Mouse (Mus musculus): Measurements from ENCODE around the gene Afg1l.

Gene Afg1l

DNA sequence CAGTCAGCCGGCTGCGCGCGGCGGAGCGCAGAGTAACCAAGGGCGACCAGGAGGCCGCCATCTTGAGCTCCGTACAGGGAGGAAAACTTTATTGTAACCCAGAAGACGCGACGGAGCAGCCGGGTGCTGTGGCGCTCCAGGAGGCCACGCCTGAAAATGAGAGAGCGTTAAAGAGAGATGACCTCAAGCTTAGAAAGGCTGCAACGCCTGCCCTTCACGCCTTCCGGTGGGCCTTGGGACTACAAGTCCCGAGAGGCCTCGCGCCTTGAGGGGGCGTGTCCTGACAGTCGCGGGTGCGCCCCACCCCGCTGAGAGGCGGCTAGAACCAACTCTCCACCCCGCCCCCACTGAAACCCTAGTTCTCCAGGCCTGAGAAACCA, at the start of gene Afg1l:
Afg1l (minus strand) TSS at position 225 of the 380 bp plus-strand sequence.
- DNase-seq (ENCODE audit: low spot score), result peak; percentile 96

GRCm38 (mm10) chr10:42525682-42526081, 47.3 kb upstream of the Afg1l start:
- no peak for DNase-seq (ENCODE audit: low spot score)

DNA sequence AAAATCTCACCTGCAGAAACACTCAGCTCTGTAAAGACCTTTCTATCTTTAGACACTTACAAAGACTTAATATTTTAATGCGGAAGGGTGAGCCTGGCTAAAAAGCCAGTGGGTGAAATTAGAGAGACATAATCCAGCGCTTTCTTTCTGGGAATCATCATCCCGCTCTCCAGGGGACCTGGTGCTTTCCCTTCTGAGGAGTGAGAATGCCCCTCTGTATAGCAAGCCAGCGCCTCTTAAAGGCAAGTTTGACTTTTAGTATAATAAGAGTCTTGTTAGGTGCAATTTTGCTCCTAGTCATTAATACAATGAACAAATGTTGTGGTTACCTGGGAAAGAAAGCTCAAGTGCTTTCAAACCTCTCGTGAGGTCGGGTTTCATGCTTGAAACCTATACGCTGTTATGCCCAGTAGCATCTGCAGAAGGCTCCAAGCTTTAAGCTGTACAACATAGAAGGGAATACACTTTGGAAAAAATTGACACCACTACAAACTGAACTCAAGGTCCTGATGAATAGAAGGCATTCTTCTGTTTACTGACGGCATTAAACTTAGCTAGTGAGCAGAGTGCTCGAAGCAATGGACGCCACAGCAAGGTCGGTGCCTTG, 45.3 kb upstream of the Afg1l start:
- no peak for DNase-seq (ENCODE audit: low spot score)

- DNase-seq (ENCODE audit: low spot score), result no peak
Observed at GRCm38 (mm10) chr10:42522912-42523311, 44.5 kb upstream of the Afg1l start.

GRCm38 (mm10) chr10:42521315-42521981, 43.1 kb upstream of the Afg1l start:
- no peak for DNase-seq (ENCODE audit: low spot score)

DNA sequence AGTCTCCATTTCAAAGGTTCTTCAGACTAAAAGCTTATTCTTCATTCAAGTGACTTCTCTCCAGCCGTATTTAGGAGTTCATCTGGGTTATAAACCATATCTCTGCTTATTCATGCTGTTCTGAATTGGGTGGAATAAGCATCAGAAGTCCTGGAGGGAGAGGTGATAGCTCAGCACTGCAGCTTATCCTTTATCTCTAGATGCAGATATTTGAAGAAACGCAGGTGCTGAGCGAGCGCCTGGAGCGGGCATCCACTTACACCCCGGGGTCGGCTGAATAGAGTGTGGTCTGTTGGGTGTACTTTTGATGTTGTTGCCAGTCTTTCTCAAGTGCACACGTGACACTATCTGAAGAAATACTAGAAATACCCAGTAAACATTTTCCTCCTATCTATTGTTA, 40.0 kb upstream of the Afg1l start:
- no peak for DNase-seq (ENCODE audit: low spot score)

GRCm38 (mm10) chr10:42514125-42514524, 35.8 kb upstream of the Afg1l start:
- no peak for DNase-seq (ENCODE audit: low spot score)

DNA sequence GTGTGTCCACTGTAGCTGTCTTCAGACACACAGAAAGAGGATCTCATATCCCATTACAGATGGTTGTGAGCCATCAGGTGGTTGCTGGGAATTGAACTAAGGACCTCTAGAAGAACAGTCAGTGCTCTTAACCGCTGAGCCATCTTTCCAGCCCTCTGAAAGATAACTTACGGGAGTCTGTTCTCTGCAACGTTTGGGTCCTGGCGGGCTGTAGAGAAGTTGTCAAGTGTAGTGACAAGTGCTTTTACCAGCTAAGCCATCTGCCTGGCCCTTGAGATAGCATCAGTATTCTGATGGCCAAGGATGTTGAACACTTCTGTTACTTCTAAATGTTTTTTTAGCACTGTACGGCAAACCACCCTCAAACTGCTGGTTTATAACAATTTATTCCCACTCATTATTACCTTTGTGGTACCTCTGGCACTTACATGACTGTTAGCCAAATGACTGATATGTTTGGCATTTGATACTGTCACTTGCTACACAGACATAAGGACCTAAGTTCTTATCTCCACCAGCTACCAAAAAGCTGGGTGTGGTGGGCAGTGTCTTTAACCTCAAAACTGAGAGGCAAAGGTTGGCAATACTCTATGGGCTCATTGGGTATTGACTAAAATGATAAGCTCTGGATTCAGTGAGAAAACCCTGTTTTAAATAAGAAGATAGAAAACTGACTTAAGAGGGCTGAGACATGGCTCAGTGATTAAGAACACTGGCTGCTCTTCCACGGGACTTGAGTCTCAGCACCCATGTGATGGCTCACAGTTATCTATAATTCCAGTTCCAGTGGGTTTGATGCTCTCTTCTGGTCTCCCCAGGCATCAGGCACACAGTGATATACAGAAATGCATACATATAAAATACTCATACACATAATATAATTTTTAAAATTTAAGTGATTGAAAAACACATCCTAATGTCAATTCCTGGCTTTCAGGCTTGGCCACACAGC, 33.1 kb upstream of the Afg1l start:
- no peak for DNase-seq (ENCODE audit: low spot score)

DNA sequence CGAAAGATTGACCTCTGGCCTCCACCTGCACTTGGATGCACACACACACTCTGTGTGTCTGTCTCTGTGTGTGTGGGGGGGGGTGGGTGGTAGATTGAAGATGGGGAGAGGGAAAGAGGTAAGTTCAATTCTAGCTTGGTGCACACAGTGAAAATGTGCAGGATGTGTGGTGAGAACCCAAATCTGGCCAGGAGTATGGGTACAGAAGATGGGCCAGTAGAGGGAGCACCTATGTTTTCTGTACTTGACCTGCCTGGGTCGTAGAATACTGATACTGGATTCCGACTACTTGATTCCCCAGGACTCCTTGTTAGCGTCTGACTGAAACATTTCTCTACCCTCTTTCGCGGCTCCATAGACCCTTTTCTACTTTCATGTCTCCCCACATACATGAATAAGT, 31.8 kb upstream of the Afg1l start:
- no peak for DNase-seq (ENCODE audit: low spot score)

DNA sequence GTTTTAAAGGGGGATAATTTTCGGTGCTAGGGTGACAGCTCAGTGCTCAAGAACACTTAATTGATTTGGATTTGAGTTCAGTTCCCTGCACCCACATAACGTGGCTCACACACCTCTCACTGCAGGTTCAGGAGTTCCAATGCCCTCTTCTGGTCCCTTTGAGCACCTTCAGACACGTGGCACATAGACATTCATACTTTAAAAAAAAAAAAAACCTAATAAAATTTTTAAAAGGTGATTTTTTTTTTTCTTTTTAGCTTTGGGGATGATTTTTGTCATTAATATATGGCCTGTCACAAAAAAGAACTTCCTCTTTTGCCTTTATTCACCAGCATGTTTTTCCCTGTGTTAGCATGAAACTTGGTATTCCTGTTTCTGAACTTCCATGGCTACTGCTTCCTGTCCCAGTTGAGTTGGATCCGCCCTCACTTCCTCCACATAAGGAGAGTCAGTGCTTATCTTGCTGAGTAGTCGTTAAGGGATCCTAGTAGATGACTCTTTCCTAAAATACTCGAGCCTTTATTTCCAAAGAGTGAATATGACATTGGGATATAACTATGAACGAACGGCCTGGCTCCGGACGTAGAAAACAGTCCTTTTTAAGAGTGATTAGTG, 25.8 kb upstream of the Afg1l start:
- DNase-seq (ENCODE audit: low spot score), result no peak

GRCm38 (mm10) chr10:42502349-42503111, 24.2 kb upstream of the Afg1l start:
- peak; percentile 78 for DNase-seq (ENCODE audit: low spot score)

GRCm38 (mm10) chr10:42501775-42502348, 23.5 kb upstream of the Afg1l start, which contains the start of gene Snx3:
Snx3 (plus strand) TSS chr10:42502030.
- DNase-seq (ENCODE audit: low spot score), result peak; percentile 98

- DNase-seq (ENCODE audit: low spot score), result no peak
Observed at GRCm38 (mm10) chr10:42501161-42501560, 22.8 kb upstream of the Afg1l start.

GRCm38 (mm10) chr10:42500611-42501010, 22.2 kb upstream of the Afg1l start:
- DNase-seq (ENCODE audit: low spot score), result no peak

DNA sequence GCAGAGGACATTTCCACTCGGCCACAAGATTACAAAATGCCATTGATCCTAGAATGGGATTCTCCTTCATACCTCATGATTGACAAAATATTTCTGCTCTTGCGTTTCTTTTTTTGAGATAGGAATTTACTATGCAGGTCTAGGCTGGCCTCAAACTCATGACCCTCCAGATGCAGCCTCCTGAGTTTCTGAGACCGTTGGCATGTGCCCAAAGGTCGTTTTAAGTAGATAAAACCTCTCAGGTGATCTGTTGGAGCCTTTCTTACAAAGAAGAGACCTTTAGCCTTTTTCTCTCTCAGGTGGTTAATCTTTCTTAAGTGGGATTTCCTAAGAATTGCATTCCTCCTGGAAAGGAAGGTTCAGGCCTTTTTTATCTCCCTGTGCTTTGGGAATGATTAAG, 14.6 kb upstream of the Afg1l start:
- DNase-seq (ENCODE audit: low spot score), result no peak

DNA sequence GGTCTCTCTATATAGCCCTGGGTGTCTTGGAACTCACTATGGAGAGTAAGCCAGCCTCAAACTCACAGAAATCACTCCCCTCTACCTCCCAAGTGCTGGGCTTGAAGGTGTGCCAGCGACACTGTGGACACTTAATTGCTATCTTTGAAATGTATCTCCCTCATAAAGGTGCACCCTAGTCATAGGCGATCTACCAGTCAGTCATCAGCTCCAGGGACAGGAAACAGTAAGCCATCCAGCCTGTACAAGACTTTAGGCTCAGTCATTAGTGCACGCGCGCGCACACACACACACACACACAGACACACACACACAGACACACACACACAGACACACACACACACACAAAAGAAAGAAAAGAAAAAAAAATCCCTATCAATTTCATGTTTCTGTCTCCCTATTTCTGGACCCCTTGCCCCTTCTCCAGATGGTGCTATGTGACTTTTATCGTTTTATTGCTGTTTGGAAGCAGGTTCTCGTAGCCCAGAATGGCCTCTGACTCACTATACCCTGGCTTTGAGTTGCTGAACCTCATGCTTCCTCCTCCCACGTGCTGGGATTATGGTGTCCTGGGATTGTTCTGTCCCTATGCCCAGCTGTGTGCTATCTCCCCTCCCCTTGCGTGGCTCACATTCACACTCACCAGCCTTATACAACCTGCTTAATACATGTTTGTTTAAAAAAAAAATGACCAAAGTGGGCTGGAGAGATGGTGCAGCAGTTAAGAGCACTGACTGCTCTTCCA, 13.8 kb upstream of the Afg1l start:
- no peak for DNase-seq (ENCODE audit: low spot score)

DNA sequence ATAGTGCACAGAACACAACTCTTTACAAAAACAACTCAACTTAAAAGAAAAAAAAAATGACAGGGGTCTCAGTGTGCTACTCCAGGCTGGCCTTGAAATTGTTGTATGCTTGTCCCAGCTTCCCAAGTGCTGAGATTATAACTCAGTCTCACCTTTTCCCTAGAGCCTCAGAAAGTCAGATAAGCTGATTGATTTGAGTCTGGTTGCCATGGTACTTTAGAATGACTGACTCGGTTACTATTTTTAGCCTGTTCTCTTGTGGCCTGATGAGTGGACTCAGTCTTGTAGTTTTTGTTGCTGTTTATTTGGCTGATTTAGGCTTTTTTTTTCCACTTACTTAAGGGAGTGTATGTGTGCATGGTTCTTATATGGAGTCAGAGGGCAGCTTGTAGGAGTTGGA, 12.8 kb upstream of the Afg1l start:
- DNase-seq (ENCODE audit: low spot score), result peak; percentile 60

DNA sequence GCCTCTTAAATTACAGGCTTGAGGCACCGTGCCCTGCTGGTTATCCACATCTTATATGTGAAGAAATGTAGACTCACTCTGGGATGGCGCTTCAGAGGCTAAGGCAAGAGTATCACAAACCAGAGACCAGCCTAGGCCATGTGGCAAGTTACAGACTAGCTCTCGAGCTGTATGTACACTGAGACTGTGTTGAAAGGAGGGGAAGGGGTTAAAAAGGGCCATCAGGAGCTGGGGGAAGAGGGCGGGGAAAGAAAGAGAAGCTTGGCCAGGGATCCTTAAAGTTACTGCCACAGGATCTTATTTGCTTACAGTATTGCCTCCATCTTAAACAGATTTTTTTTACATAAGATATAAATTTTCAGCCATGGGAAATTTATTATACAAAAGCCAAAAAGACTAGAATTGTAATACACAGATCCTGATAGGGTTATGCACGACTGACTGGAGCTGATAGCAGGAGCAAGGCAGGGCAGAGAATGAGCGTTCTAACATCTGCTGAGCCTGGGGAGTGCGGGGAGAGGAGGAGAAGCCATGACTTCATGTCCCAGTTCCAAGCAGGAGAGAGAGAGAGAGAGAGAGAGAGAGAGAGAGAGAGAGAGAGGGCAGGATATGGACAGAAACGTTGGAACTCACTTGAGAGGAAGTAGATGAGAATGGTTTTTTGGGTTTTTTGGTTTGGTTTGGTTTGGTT, 10.4 kb upstream of the Afg1l start:
- no peak for DNase-seq (ENCODE audit: low spot score)

GRCm38 (mm10) chr10:42480719-42481118, 2.4 kb upstream of the Afg1l start:
- no peak for DNase-seq (ENCODE audit: low spot score)

Data from adipocyte (in vitro differentiated cells).